Mouse (Mus musculus) ovary, adult 18-20 months (tissue): Measurements from ENCODE around the gene Crebzf.

ENCODE experiments used
- DNase-seq: peaks from one replicate; pipeline ENCODE4 v3.0.0; 2022; ENCODE audit warnings: low spot score, mixed read lengths

Crebzf gene

GRCm38 (mm10) chr7:90442518-90443080 lies at the start of gene Crebzf:
Crebzf (plus strand) TSS chr7:90442729.
- peak; percentile 96 for DNase-seq

- DNase-seq = no peak
Measured at GRCm38 (mm10) chr7:90395073-90395472, 47.5 kb upstream of the Crebzf start.

- no peak for DNase-seq
Measured at GRCm38 (mm10) chr7:90395928-90396327, 46.6 kb upstream of the Crebzf start.

GRCm38 (mm10) chr7:90409934-90410333 lies 32.6 kb upstream of the Crebzf start:
- DNase-seq = no peak

GRCm38 (mm10) chr7:90426020-90427001 lies 16.2 kb upstream of the Crebzf start, which contains the start of gene Ccdc89:
Ccdc89 (plus strand) TSS chr7:90426577.
- peak; percentile 79 for DNase-seq

- DNase-seq = peak; percentile 6
Measured at GRCm38 (mm10) chr7:90427006-90427405, 15.5 kb upstream of the Crebzf start.

GRCm38 (mm10) chr7:90432221-90432620 lies 10.3 kb upstream of the Crebzf start:
- no peak for DNase-seq

- no peak for DNase-seq
Measured at GRCm38 (mm10) chr7:90440044-90440443, 2.5 kb upstream of the Crebzf start.

GRCm38 (mm10) chr7:90442070-90442469 lies 459 bp upstream of the Crebzf start:
- no peak for DNase-seq

GRCm38 (mm10) chr7:90443101-90444091 lies 867 bp downstream of the Crebzf start:
- DNase-seq = peak; percentile 59

GRCm38 (mm10) chr7:90444206-90444605 lies 1.7 kb downstream of the Crebzf start:
- no peak for DNase-seq

- no peak for DNase-seq
Measured at GRCm38 (mm10) chr7:90456149-90456844, 13.8 kb downstream of the Crebzf start.

GRCm38 (mm10) chr7:90456845-90457468 lies 14.4 kb downstream of the Crebzf start, which contains the start of gene Tmem126a:
Tmem126a (minus strand) TSS chr7:90457229.
- peak; percentile 83 for DNase-seq

- no peak for DNase-seq
Measured at GRCm38 (mm10) chr7:90457517-90457916, 15.0 kb downstream of the Crebzf start.

- no peak for DNase-seq
Measured at GRCm38 (mm10) chr7:90460330-90460729, 17.8 kb downstream of the Crebzf start.

- DNase-seq = no peak
Measured at GRCm38 (mm10) chr7:90460930-90461329, 18.4 kb downstream of the Crebzf start.

GRCm38 (mm10) chr7:90461441-90461840 lies 18.9 kb downstream of the Crebzf start:
- DNase-seq = no peak

- DNase-seq = no peak
Measured at GRCm38 (mm10) chr7:90473511-90473910, 31.0 kb downstream of the Crebzf start.

- DNase-seq = peak; percentile 99
Measured at GRCm38 (mm10) chr7:90475793-90476312, 33.3 kb downstream of the Crebzf start, which contains the start of gene Tmem126b. Tmem126b (minus strand) TSS chr7:90476001.
